Mouse (Mus musculus) layer of hippocampus, adult 8-10 months (tissue): ENCODE data around the gene Ppp2r3a. TPM values are rescaled to one million over a fixed set of nuclear protein-coding genes. Genes with fewer than 3 reads are reported as not detected.

Source experiments
- DNase-seq, 2 experiments: peaks; one replicate each; pipeline ENCODE4 v3.0.0; 2022; ENCODE audit warnings: low spot score in 2 of 2
- total RNA-seq, 4 experiments: library from RNA; stranded (reverse); gene quantifications; 2 replicates each; pipeline ENCODE4 v1.2.4; 2022

The Ppp2r3a gene
- total RNA-seq, 4 experiments from 2014 or later: 29.4 to 36.3 (median 33.1) TPM

- DNase-seq: no peak
These were observed 176.5 kb downstream of the Ppp2r3a start for GRCm38 (mm10) chr9:101075091-101075581.

DNA sequence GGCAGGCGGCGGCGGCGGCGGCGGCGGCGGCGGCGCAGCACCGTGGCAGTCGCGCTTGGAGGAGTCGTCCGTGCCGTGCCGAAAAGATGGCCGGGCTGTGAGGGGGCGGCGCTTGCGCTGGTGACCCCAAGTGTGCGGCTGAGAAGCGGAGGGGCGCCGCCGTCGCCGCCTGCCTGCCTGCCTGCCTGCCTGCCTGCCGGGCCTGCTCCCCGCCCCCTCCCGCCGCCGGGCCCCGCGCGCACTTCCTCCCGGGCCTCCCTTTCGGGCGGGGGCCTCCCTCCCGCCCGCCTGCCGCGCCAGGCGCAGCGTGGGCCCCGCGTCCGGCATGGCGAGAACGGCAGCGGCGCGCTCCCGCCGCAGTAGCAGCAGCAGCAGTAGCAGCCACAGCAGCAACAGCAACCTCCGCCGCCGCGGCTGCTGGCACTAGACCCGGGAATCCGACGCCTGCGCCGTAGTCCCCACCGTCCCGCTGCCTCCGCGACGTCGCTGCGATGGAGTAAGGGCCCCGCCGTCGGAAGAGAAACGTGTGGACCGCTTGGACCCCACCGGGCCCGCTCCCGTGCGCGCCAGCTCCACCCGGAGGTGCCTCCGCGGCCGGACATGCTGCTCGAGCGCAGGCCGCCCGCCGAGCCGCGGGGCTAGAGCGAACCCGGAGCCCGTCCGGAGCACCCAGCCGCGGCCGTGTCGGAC is 177.1 kb downstream of the Ppp2r3a start:
- peak; percentile 67 to 73 for DNase-seq

GRCm38 (mm10) chr9:101073987-101074331 is 177.6 kb downstream of the Ppp2r3a start, which contains the start of gene Msl2:
Gene Msl2, plus strand, starts transcription at chr9:101074101.
- DNase-seq: no peak

DNA sequence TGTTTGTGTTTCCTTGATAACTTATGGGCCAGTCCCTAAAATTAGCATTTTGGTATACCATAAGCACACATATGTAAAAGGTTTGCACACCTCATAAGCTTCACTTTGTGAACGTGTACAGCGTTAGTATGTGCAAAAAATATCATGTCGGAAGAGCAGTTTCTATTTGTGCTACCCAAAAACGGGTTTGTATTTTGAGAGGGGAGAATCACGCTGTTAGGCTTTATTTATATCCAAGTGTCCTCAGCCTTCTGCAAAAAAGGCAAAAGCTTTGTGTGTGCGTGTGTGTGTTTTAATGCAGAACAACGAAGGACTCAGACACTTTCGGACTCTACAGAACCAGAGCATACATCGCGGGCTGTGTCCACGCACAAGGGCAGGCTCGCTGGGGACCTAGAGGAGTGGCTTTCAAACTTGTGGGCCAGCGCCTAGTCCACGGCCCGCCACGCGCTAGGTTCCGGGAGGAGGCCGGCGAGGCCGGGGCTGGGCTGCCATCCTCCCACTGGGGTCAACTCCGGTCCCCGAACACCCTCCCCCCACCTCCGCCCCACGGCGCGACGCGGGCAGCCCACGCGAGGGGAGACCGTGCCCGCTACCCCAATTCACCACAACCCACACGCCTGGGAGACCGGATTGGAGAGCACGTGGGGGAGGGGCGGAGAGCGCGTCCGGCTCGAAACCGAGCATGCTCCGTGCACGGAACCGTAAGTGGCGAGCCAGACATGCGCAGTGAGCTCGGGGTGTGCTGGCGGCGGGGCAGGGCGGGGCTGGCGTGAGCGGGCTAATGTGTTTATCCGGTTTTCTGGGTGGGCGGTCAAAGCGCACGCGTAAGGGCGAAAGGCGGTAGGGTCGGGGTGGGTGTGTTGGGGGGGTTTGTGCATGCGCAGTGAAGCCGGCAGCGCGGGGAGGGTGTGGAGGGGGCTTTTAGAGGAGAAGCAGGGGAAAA is 178.3 kb downstream of the Ppp2r3a start:
- DNase-seq: peak; percentile 98 to 99

- no peak for DNase-seq
These were observed 179.1 kb downstream of the Ppp2r3a start for GRCm38 (mm10) chr9:101072506-101072905.

DNA sequence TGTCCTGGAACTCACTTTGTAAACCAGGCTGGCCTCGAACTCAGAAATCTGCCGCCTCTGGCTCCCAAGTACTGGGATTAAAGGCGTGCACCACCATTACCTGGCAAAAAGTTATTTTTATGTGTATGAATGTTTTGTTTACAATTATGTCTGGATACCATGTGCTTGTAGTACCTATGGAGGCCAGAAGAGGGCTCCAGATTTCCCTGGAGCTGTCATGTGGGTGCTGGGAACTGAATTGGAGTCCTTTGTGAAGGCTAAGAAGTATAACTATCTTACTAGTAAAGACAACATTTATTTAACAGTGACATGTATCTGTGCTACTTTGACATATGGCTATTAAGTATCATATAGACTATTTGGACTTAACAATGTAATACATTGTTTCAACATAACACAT is 181.8 kb downstream of the Ppp2r3a start:
- no peak for DNase-seq

- DNase-seq: no peak
These were observed 186.5 kb downstream of the Ppp2r3a start for GRCm38 (mm10) chr9:101065076-101065602.

DNA sequence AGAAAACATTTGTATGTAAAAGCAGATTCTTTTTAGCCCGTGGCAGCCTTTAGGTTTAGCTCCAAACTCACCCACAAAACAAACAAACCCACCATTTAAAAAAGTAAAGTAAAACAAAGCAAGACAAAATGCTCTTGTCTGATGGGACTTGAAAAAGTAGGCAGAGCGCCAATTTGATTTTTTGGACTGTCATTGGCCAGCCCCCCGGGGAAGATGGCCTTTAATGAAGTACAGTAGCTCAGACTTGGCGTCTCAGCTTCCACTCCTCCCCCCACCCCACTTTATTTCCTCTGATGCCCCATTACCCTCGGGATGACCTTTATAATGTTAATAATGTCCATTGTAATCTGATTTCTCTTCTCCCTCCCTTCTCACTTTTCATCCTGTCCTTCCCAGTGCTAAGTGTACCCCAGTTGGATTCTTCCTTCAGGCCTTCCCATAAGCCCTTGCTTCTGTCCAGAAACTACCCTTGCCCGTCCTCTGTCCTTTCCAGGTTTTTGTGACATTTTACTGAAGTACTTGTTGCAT is 189.3 kb downstream of the Ppp2r3a start:
- DNase-seq: no peak

GRCm38 (mm10) chr9:101061035-101061434 is 190.6 kb downstream of the Ppp2r3a start:
- DNase-seq: no peak

- DNase-seq: no peak
These were observed 194.4 kb downstream of the Ppp2r3a start for GRCm38 (mm10) chr9:101057156-101057555.

Other genes with a start within 250 kb of the Ppp2r3a start
- 10 to 100 TPM; 42.8 to 54.5 (median 47.5) TPM for gene Pccb, start 216.9 kb downstream of the Ppp2r3a start, total RNA-seq
- 10 to 100 TPM; 66.6 to 73.6 (median 67.9) TPM for gene Msl2, start 177.7 kb downstream of the Ppp2r3a start, total RNA-seq